Mouse (Mus musculus) lung, embryonic 15.5 days (tissue): ENCODE data around the gene Sall4. TPM values are rescaled to one million over a fixed set of nuclear protein-coding genes. Genes with fewer than 3 reads are reported as not detected.

Experiments used
- ATAC-seq: fragments of 200-750 bp; cut with Nextera tagmentation; 2 replicates; pipeline ENCODE4 v1.8.0; 2017; ENCODE audit warnings: moderate number of reproducible peaks, borderline replicate concordance; ENCODE audit not compliant: low FRiP score, low TSS enrichment; ENCODE audit errors: extremely low read depth
- H3K27ac ChIP-seq: fragments of 300-500 bp; sonication (generic); 2 replicates; pipeline ENCODE4 v1.5.1; 2015; ENCODE audit warnings: moderate library complexity, mild to moderate bottlenecking, inconsistent platforms
- H3K27me3 ChIP-seq: fragments of 300-500 bp; sonication (generic); 2 replicates; pipeline ENCODE4 v1.6.1; 2015; ENCODE audit warnings: inconsistent platforms
- H3K36me3 ChIP-seq: fragments of 300-500 bp; sonication (generic); 2 replicates; pipeline ENCODE4 v1.6.1; 2015; ENCODE audit warnings: inconsistent platforms
- H3K4me1 ChIP-seq: fragments of 300-500 bp; sonication (generic); 2 replicates; pipeline ENCODE4 v1.6.1; 2015; ENCODE audit warnings: inconsistent platforms
- H3K4me2 ChIP-seq: fragments of 300-500 bp; sonication (generic); 2 replicates; pipeline ENCODE4 v1.6.1; 2015; ENCODE audit warnings: inconsistent platforms, mild to moderate bottlenecking, moderate library complexity
- H3K4me3 ChIP-seq: fragments of 300-500 bp; sonication (generic); 2 replicates; pipeline ENCODE4 v1.5.1; 2015; ENCODE audit warnings: mild to moderate bottlenecking, inconsistent platforms
- H3K9ac ChIP-seq: fragments of 300-500 bp; sonication (generic); 2 replicates; pipeline ENCODE4 v1.6.1; 2015; ENCODE audit warnings: inconsistent platforms
- H3K9me3 ChIP-seq: fragments of 300-500 bp; sonication (generic); 2 replicates; pipeline ENCODE4 v1.6.1; 2016; ENCODE audit warnings: inconsistent platforms
- WGBS: fragments of 180-500 bp; shearing (Covaris S2); methylation state at CpG from one replicate; pipeline ENCODE4 v1.1.7; 2015; 5-methylcytosine and 5-hydroxymethylcytosine counted together
- polyA plus RNA-seq: library from polyadenylated mRNA; unstranded; fragments of >200 nt; fragmentation: Nextera tagmentation; extraction: Ambion mirVana; gene quantifications from 2 replicates; pipeline ENCODE4 v1.2.1, GENCODE M21; 2015

Gene Sall4
- polyA plus RNA-seq = 0.05 and 0.11 TPM in 2 replicates

- H3K4me1 ChIP-seq = peaks cover 25% of the 10 kb centered on the region
- H3K27me3 ChIP-seq = peaks cover 84% of the 10 kb centered on the region
- H3K36me3 ChIP-seq = no peaks in the 10 kb centered on the region
- peak within 1 kb of the TSS; percentile 80 for H3K4me2 ChIP-seq
- H3K9ac ChIP-seq = no peak within 1 kb of the TSS
- peak within 1 kb of the TSS; percentile 41 for H3K4me3 ChIP-seq
- H3K9me3 ChIP-seq = no peaks in the 10 kb centered on the region
- no peak within 1 kb of the TSS for H3K27ac ChIP-seq
- 11% methylated on average over 10 of the region's 10 CpGs for WGBS
- no peak for ATAC-seq
Observed at GRCm38 (mm10) chr2:168767582-168767981, at the start of gene Sall4. TSS of gene Sall4 (minus strand) at chr2:168767943.

- H3K4me3 ChIP-seq = no peak overlapping the region
- H3K36me3 ChIP-seq = no peaks in the 10 kb centered on the region
- H3K27ac ChIP-seq = no peak overlapping the region
- no peaks in the 10 kb centered on the region; the same call in 1 of the 2 replicates for H3K27me3 ChIP-seq
- H3K4me1 ChIP-seq = peaks cover 4% of the 10 kb centered on the region; the same call in 1 of the 2 replicates
- no peak overlapping the region for H3K4me2 ChIP-seq
- 0 out of 2 replicates have a peak, but pooled peaks have one; percentile 55 for ATAC-seq
- 22% methylated on average over 6 of the region's 6 CpGs for WGBS
- no peak overlapping the region for H3K9ac ChIP-seq
- H3K9me3 ChIP-seq = no peaks in the 10 kb centered on the region
Observed at GRCm38 (mm10) chr2:168813243-168813642, 45.5 kb upstream of the Sall4 start.

- Histone ChIP-seq H3K4me1 (peaks cover 8% of the 10 kb centered on the region; the same call in 1 of the 2 replicates), H3K36me3 (no peaks in the 10 kb centered on the region), H3K27me3 (no peaks in the 10 kb centered on the region; the same call in 1 of the 2 replicates), H3K4me2 (no peak overlapping the region), H3K9ac (no peak overlapping the region), H3K9me3 (no peaks in the 10 kb centered on the region), H3K27ac (no peak overlapping the region), H3K4me3 (no peak overlapping the region)
- 19% methylated on average over 14 of the region's 14 CpGs for WGBS
- no peak for ATAC-seq
Observed at GRCm38 (mm10) chr2:168809895-168810294, 42.2 kb upstream of the Sall4 start.

- Histone ChIP-seq H3K9ac (no peak overlapping the region), H3K36me3 (no peaks in the 10 kb centered on the region), H3K27me3 (no peaks in the 10 kb centered on the region; the same call in 1 of the 2 replicates), H3K4me2 (no peak overlapping the region), H3K27ac (no peak overlapping the region), H3K9me3 (no peaks in the 10 kb centered on the region), H3K4me1 (0 out of 2 replicates have a peak, but pooled peaks cover 4% of the 10 kb centered on the region), H3K4me3 (no peak overlapping the region)
- ATAC-seq = no peak
- 59% methylated on average over 4 of the region's 4 CpGs for WGBS
Observed at GRCm38 (mm10) chr2:168807681-168808080, 39.9 kb upstream of the Sall4 start.

GRCm38 (mm10) chr2:168803849-168804248, 36.1 kb upstream of the Sall4 start:
- H3K9ac ChIP-seq = no peak overlapping the region
- no peaks in the 10 kb centered on the region for H3K9me3 ChIP-seq
- no peak for ATAC-seq
- H3K27ac ChIP-seq = no peak overlapping the region
- no peak overlapping the region for H3K4me3 ChIP-seq
- 60% methylated on average over 4 of the region's 4 CpGs for WGBS
- H3K4me2 ChIP-seq = no peak overlapping the region
- 0 out of 2 replicates have a peak, but pooled peaks cover 4% of the 10 kb centered on the region for H3K4me1 ChIP-seq
- H3K27me3 ChIP-seq = no peaks in the 10 kb centered on the region
- H3K36me3 ChIP-seq = no peaks in the 10 kb centered on the region

GRCm38 (mm10) chr2:168799326-168799725, 31.6 kb upstream of the Sall4 start:
- Histone ChIP-seq H3K4me1 (no peaks in the 10 kb centered on the region), H3K27me3 (no peaks in the 10 kb centered on the region), H3K9me3 (no peaks in the 10 kb centered on the region), H3K4me2 (no peak overlapping the region), H3K4me3 (no peak overlapping the region), H3K36me3 (no peaks in the 10 kb centered on the region), H3K9ac (no peak overlapping the region), H3K27ac (no peak overlapping the region)
- no peak; the same call in 1 of the 2 replicates for ATAC-seq
- WGBS = 80% methylated on average over 12 of the region's 12 CpGs

- H3K27me3 ChIP-seq = no peaks in the 10 kb centered on the region
- 72% methylated on average over 7 of the region's 7 CpGs for WGBS
- H3K4me2 ChIP-seq = no peak overlapping the region
- H3K4me1 ChIP-seq = no peaks in the 10 kb centered on the region
- H3K9ac ChIP-seq = no peak overlapping the region
- ATAC-seq = no peak
- no peak overlapping the region for H3K4me3 ChIP-seq
- H3K27ac ChIP-seq = no peak overlapping the region
- H3K9me3 ChIP-seq = no peaks in the 10 kb centered on the region
- no peaks in the 10 kb centered on the region for H3K36me3 ChIP-seq
Observed at GRCm38 (mm10) chr2:168798921-168799320, 31.2 kb upstream of the Sall4 start.

GRCm38 (mm10) chr2:168791115-168791802, 23.5 kb upstream of the Sall4 start:
- Histone ChIP-seq H3K9me3 (no peaks in the 10 kb centered on the region), H3K36me3 (no peaks in the 10 kb centered on the region), H3K4me1 (no peaks in the 10 kb centered on the region), H3K4me2 (no peak overlapping the region), H3K27me3 (no peaks in the 10 kb centered on the region), H3K27ac (0 out of 2 replicates have a peak overlapping the region, but pooled peaks have one; percentile 16), H3K9ac (no peak overlapping the region), H3K4me3 (no peak overlapping the region)
- WGBS = 62% methylated on average over 4 of the region's 4 CpGs
- ATAC-seq = no peak

- Histone ChIP-seq H3K36me3 (no peaks in the 10 kb centered on the region), H3K27ac (no peak overlapping the region), H3K4me2 (no peak overlapping the region), H3K4me3 (no peak overlapping the region), H3K9me3 (no peaks in the 10 kb centered on the region), H3K27me3 (no peaks in the 10 kb centered on the region), H3K4me1 (no peaks in the 10 kb centered on the region), H3K9ac (no peak overlapping the region)
- no peak for ATAC-seq
- WGBS = 87% methylated on average over 9 of the region's 9 CpGs
Observed at GRCm38 (mm10) chr2:168786174-168786573, 18.4 kb upstream of the Sall4 start.

GRCm38 (mm10) chr2:168780596-168780995, 12.9 kb upstream of the Sall4 start:
- Histone ChIP-seq H3K36me3 (no peaks in the 10 kb centered on the region), H3K4me1 (no peaks in the 10 kb centered on the region), H3K9me3 (no peaks in the 10 kb centered on the region), H3K4me3 (no peak overlapping the region), H3K4me2 (no peak overlapping the region), H3K9ac (no peak overlapping the region), H3K27me3 (no peaks in the 10 kb centered on the region), H3K27ac (no peak overlapping the region)
- ATAC-seq = no peak
- 48% methylated on average over 9 of the region's 9 CpGs for WGBS

- H3K4me2 ChIP-seq = no peak overlapping the region
- 17% methylated on average over 9 of the region's 9 CpGs for WGBS
- no peak overlapping the region for H3K4me3 ChIP-seq
- no peaks in the 10 kb centered on the region for H3K27me3 ChIP-seq
- no peaks in the 10 kb centered on the region for H3K4me1 ChIP-seq
- no peak overlapping the region for H3K27ac ChIP-seq
- H3K9me3 ChIP-seq = no peaks in the 10 kb centered on the region
- H3K36me3 ChIP-seq = no peaks in the 10 kb centered on the region
- no peak overlapping the region for H3K9ac ChIP-seq
- ATAC-seq = no peak
Observed at GRCm38 (mm10) chr2:168780024-168780423, 12.3 kb upstream of the Sall4 start.

- H3K4me2 ChIP-seq = no peak overlapping the region
- H3K9ac ChIP-seq = no peak overlapping the region
- no peaks in the 10 kb centered on the region for H3K9me3 ChIP-seq
- no peaks in the 10 kb centered on the region for H3K27me3 ChIP-seq
- H3K4me3 ChIP-seq = no peak overlapping the region
- no peaks in the 10 kb centered on the region for H3K4me1 ChIP-seq
- H3K27ac ChIP-seq = no peak overlapping the region
- H3K36me3 ChIP-seq = no peaks in the 10 kb centered on the region
- ATAC-seq = no peak
Observed at GRCm38 (mm10) chr2:168777481-168777880, 9.7 kb upstream of the Sall4 start.
